ENCODE assay signal across 17 mouse cellular contexts in genomic region chr4:130630232-130630847, GRCm38 (mm10). TPM values are rescaled to one million over a fixed set of nuclear protein-coding genes. Genes with fewer than 3 reads are reported as not detected.
DNase-seq lines count a peak whose midpoint lies in the region; TF ChIP-seq lines count a peak whose summit lies in the region.
"Had no signal": no experiment of that assay in that cellular context is flagged by ENCODE, and none has a peak within 500 bp of the region (broad histone marks: within the 10 kb centered on the region; RNA-seq: fewer than 3 reads in every experiment).

No protein-coding gene starts in this region.

- no peaks in the 10 kb centered on the region for H3K27me3 ChIP-seq in kidney, adult 2 months (replicated peaks; ENCODE audit: control insufficient read depth, insufficient read depth, low read length)
- H3K27me3 ChIP-seq in C2C12 (ENCODE audit: control insufficient read depth, insufficient read depth, insufficient read length), result no peaks in the 10 kb centered on the region
- H3K27me3 ChIP-seq: midbrain, embryonic 12.5 days; stomach, embryonic 15.5 days had no signal

- no peaks in the 10 kb centered on the region for H3K79me3 ChIP-seq in C2C12 (ENCODE audit: low read depth)

- no peak overlapping the region for H3ac ChIP-seq in C2C12 (ENCODE audit: control insufficient read depth, insufficient read length, low read depth)

- peak overlapping the region; percentile 1; the same call in 1 of the 2 replicates for H3K27ac ChIP-seq in kidney, adult 2 months (ENCODE audit: insufficient read depth, low read depth, low read length)

- no peaks in the 10 kb centered on the region for H3K36me3 ChIP-seq in kidney, adult 2 months (ENCODE audit: control insufficient read depth, insufficient read depth, low read length)
- H3K36me3 ChIP-seq in C2C12 (ENCODE audit: control insufficient read depth, insufficient read depth), result no peaks in the 10 kb centered on the region
- H3K36me3 ChIP-seq: forebrain, embryonic 10.5 days; heart, embryonic 10.5 days; midbrain, embryonic 12.5 days; stomach, embryonic 15.5 days had no signal

- DNase-seq in kidney, adult 2 months, result peak; percentile 64
- DNase-seq in kidney, postnatal 14 days, result no peak
- peak; percentile 61 for DNase-seq in adipocyte (ENCODE audit: low spot score)
- DNase-seq in fat pad, adult 2 months (ENCODE audit: extremely low read depth, low read depth, low spot score), result peak; percentile 87
- no peak for DNase-seq in frontal cortex, postnatal 36 days (ENCODE audit: low spot score in 2 of 2)
- no peak for DNase-seq in heart, postnatal 14 days
- DNase-seq in layer of hippocampus, postnatal 14 days (ENCODE audit: low spot score in 2 of 2), result no peak
- DNase-seq: heart, postnatal 4 days; liver; lung, postnatal 10 days; thymus, postnatal 36 days had no signal

- intact Hi-C loops in heart, postnatal 14 days (cut with DNase I), result no loop called here

- 56% methylated on average over 3 of the region's 3 CpGs for WGBS in kidney, adult 2 months

- H3K4me1 ChIP-seq in kidney, adult 2 months (ENCODE audit: control insufficient read depth, insufficient read depth, low read length), result peaks cover 4% of the 10 kb centered on the region; the same call in 1 of the 2 replicates
- H3K4me1 ChIP-seq: heart, embryonic 10.5 days; midbrain, embryonic 12.5 days; stomach, embryonic 15.5 days had no signal

- TF ChIP-seq CTCF in kidney, adult 2 months (conservative IDR thresholded peaks at IDR 0.05; ENCODE audit: insufficient read depth, insufficient read length, low read depth, low read length), result no peak
- TF ChIP-seq CTCF in C2C12 (IDR thresholded peaks at IDR 0.05; ENCODE audit: control insufficient read depth, insufficient read depth, insufficient read length), result no peak

- H3K79me2 ChIP-seq in C2C12 (ENCODE audit: control insufficient read depth, insufficient read depth), result no peaks in the 10 kb centered on the region

- no peak overlapping the region for H3K4me3 ChIP-seq in kidney, adult 2 months (ENCODE audit: insufficient read depth, low read depth, low read length)
- no peak overlapping the region for H3K4me3 ChIP-seq in C2C12 (ENCODE audit: insufficient read depth, poor library complexity, severe bottlenecking)
- H3K4me3 ChIP-seq: midbrain, embryonic 12.5 days had no signal

- TF ChIP-seq POLR2A in kidney, adult 2 months (IDR thresholded peaks at IDR 0.05; ENCODE audit: low read depth, low read length), result no peak

TF ChIP-seq in C2C12, 6 proteins besides CTCF, POLR2A, EP300 and RAD21:
- peak; percentile 32 for TF ChIP-seq MYOD1 (IDR thresholded peaks at IDR 0.05; ENCODE audit: control insufficient read depth, insufficient read length, low read depth)
- TF ChIP-seq FOSL1 (IDR thresholded peaks at IDR 0.05; ENCODE audit: insufficient read depth, low read length, poor library complexity, severe bottlenecking), result no peak

RNA-seq across cellular contexts. Expression of gene Pum1, which starts 32.8 kb away (rescaled TPM):
- 45.9 and 52.4 TPM in 2 replicates for polyA plus RNA-seq in kidney, adult 2 months (2012; rRNA removed)
- 26.2 TPM for polyA plus RNA-seq in C2C12 (2012; fragmentation: generic; extraction: Trizol)
- 10 to 100 TPM; 57.7 to 61.6 TPM for total RNA-seq in heart, postnatal 14 days (2021)
- total RNA-seq in layer of hippocampus, postnatal 14 days (2021), result 100 to 1,000 TPM; 109 to 115 TPM

RNA-seq across cellular contexts. Expression of gene Nkain1, which starts 56.4 kb away (rescaled TPM):
- 25.7 and 29.3 TPM in 2 replicates for polyA plus RNA-seq in kidney, adult 2 months (2012; rRNA removed)
- polyA plus RNA-seq in C2C12 (2012; fragmentation: generic; extraction: Trizol), result 36.9 TPM
- total RNA-seq in heart, postnatal 14 days (2021), result 1 to 10 TPM; 3.7 to 5.8 TPM
- total RNA-seq in layer of hippocampus, postnatal 14 days (2021), result 10 to 100 TPM; 43.4 to 46.7 TPM
- polyA plus RNA-seq: inflammation-experienced regulatory T-cells, adult 6 months had no signal

Comparison
In these comparisons a context has a peak if more than half of its experiments do, and no peak if none do; other contexts are left out.
1. DNase-seq: peak in kidney, adult 2 months (single experiment), adipocyte (single experiment) and fat pad, adult 2 months (single experiment); none in kidney, postnatal 14 days (single experiment), frontal cortex, postnatal 36 days (0 of 2), heart, postnatal 14 days (0 of 2) and layer of hippocampus, postnatal 14 days (0 of 2).
2. RNA of gene Nkain1, which starts 56.4 kb away (total RNA-seq): 43.4 to 46.7 TPM in layer of hippocampus, postnatal 14 days; 3.7 to 5.8 TPM in heart, postnatal 14 days; every median in the first group is over 4 times any median in the second.